Mouse (Mus musculus) bone marrow, adult 2 months (tissue): Measurements from ENCODE around the gene Gm6803.
"Not testable (repeated sequence)": the region's sequence is repeated elsewhere in the genome, so short reads cannot be mapped to it uniquely, and the experiment has no call there.

ENCODE experiments used
- CTCF ChIP-seq: fragments of 200-500 bp; IDR thresholded peaks from 2 replicates; pipeline ENCODE4 v1.5.1; 2011; ENCODE audit warnings: low read length, control low read depth; ENCODE audit not compliant: control insufficient read depth, insufficient read depth
- POLR2A ChIP-seq: fragments of 200-500 bp; IDR thresholded peaks from 2 replicates; pipeline ENCODE4 v1.6.1; 2011; ENCODE audit warnings: low read depth, mild to moderate bottlenecking, control low read depth, low read length, borderline replicate concordance; ENCODE audit not compliant: control insufficient read depth

GRCm38 (mm10) chr12:88004118-88004517, 14.5 kb downstream of the Gm6803 start:
- not testable (repeated sequence) for TF ChIP-seq CTCF, POLR2A
